Mouse (Mus musculus): ENCODE data around the gene Ttc37. TPM values are rescaled to one million over a fixed set of nuclear protein-coding genes. Genes with fewer than 3 reads are reported as not detected.

Gene Ttc37
- polyA plus RNA-seq (2015; fragmentation: Nextera tagmentation; extraction: Ambion mirVana), result 6.6 and 7.1 TPM in 2 replicates

DNA sequence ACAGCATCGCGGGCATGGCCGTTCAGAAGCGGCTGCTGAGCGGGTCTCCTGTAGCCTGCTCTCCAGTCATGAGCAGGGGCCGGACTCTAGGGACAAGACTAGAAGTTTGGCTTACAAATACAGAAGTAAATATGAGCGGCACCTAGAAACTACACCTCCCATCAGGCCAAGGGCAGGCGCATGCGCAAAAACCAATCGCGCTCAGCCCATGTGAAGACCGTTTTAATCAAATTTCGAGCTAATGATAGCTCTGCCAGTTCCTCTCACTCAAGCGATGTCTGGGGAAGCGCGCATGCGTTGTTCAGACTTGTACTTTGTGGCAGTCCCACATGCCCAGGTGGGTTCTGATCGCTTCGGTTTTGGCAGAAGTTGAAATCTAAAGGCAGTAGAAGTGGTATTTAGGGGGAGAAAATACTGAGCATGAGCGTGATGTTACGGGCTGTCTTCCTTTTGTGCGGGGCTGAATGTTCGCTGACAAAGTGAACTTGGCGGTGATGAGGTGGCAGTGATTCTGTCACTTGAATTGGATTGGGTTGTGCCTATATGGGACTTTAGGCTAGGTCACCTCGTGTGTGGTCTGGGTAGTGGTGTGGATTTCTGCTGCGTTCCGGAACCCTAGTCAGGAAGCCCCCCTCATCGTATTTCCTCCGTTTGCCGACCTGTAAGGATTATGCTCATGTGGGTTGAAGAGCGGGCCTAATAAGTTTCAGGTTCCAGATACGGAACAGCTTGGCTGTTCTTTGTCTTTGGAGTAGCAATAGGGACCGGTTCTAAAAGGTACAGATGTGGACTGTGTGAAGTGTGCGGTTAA, at the start of gene Ttc37, which contains the start of gene Arsk:
Ttc37 (plus strand) TSS at position 242 of the 811 bp plus-strand sequence.
Arsk (minus strand) TSS at position 168 of the 811 bp plus-strand sequence.

GRCm38 (mm10) chr13:76056896-76057266, 41.7 kb upstream of the Ttc37 start, which contains the start of gene Gpr150:
Gene Gpr150 (minus strand): TSS chr13:76056996.

Other genes starting within 250 kb of the Ttc37 start
- gene Rhobtb3, start 154.8 kb upstream of the Ttc37 start, polyA plus RNA-seq (2015; fragmentation: Nextera tagmentation; extraction: Ambion mirVana), result 15.6 and 22.5 TPM in 2 replicates
- gene Spata9, start 131.6 kb upstream of the Ttc37 start, polyA plus RNA-seq (2015; fragmentation: Nextera tagmentation; extraction: Ambion mirVana), result 0.33 and 0.45 TPM in 2 replicates
- gene Rfesd, start 80.0 kb upstream of the Ttc37 start, polyA plus RNA-seq (2015; fragmentation: Nextera tagmentation; extraction: Ambion mirVana), result 16.6 and 20.0 TPM in 2 replicates
- gene Gpr150, start 41.7 kb upstream of the Ttc37 start, polyA plus RNA-seq (2015; fragmentation: Nextera tagmentation; extraction: Ambion mirVana), result 0.06 and 0.07 TPM in 2 replicates
- 3.7 and 4.0 TPM in 2 replicates for gene Arsk, start 74 bp upstream of the Ttc37 start, polyA plus RNA-seq (2015; fragmentation: Nextera tagmentation; extraction: Ambion mirVana)
- not detected in 2 replicates for gene Fam81b, start 206.3 kb downstream of the Ttc37 start, polyA plus RNA-seq (2015; fragmentation: Nextera tagmentation; extraction: Ambion mirVana)